Mouse (Mus musculus): ENCODE measurements around the gene Il1rl2. TPM values are rescaled to one million over a fixed set of nuclear protein-coding genes. Genes with fewer than 3 reads are reported as not detected.

The Il1rl2 gene
- polyA plus RNA-seq, 1 experiment from 2014 or later, result 1.1 TPM

GRCm38 (mm10) chr1:40392535-40392934 lies 68.1 kb downstream of the Il1rl2 start:
- Histone ChIP-seq H3K36me3 (replicated peaks) (no peaks in the 10 kb centered on the region), H3K27me3 (replicated peaks) (no peaks in the 10 kb centered on the region), H3K27ac (no peak overlapping the region), H3K4me3 (no peak overlapping the region), H3K4me1 (no peaks in the 10 kb centered on the region), H3K9me3 (no peaks in the 10 kb centered on the region), H3K4me2 (no peak overlapping the region), H3K9ac (no peak overlapping the region)
- WGBS, result 85% methylated on average over 6 of the region's 6 CpGs
- ATAC-seq (replicated peaks), result no peak

GRCm38 (mm10) chr1:40393214-40393613 lies 68.8 kb downstream of the Il1rl2 start:
- H3K9ac ChIP-seq, result no peak overlapping the region
- WGBS, result 89% methylated on average over 7 of the region's 7 CpGs
- no peak overlapping the region for H3K27ac ChIP-seq
- H3K27me3 ChIP-seq (replicated peaks), result no peaks in the 10 kb centered on the region
- no peak overlapping the region for H3K4me2 ChIP-seq
- H3K9me3 ChIP-seq, result no peaks in the 10 kb centered on the region
- H3K36me3 ChIP-seq (replicated peaks), result no peaks in the 10 kb centered on the region
- no peak overlapping the region for H3K4me3 ChIP-seq
- ATAC-seq (replicated peaks), result no peak
- H3K4me1 ChIP-seq, result no peaks in the 10 kb centered on the region

- Histone ChIP-seq H3K27ac (no peak overlapping the region), H3K4me1 (no peaks in the 10 kb centered on the region), H3K4me3 (no peak overlapping the region), H3K27me3 (replicated peaks) (no peaks in the 10 kb centered on the region), H3K36me3 (replicated peaks) (no peaks in the 10 kb centered on the region), H3K9me3 (no peaks in the 10 kb centered on the region), H3K4me2 (no peak overlapping the region), H3K9ac (no peak overlapping the region)
- WGBS, result 98% methylated on average over 6 of the region's 6 CpGs
- no peak for ATAC-seq (replicated peaks)
These were observed 75.2 kb downstream of the Il1rl2 start for GRCm38 (mm10) chr1:40399639-40400038.

- Histone ChIP-seq H3K4me1 (no peaks in the 10 kb centered on the region), H3K9ac (no peak overlapping the region), H3K36me3 (replicated peaks) (no peaks in the 10 kb centered on the region), H3K4me2 (no peak overlapping the region), H3K27ac (no peak overlapping the region), H3K27me3 (replicated peaks) (no peaks in the 10 kb centered on the region), H3K4me3 (no peak overlapping the region), H3K9me3 (no peaks in the 10 kb centered on the region)
- 84% methylated on average over 7 of the region's 7 CpGs for WGBS
- ATAC-seq (replicated peaks), result no peak
These were observed 80.3 kb downstream of the Il1rl2 start for GRCm38 (mm10) chr1:40404682-40405081.

- no peaks in the 10 kb centered on the region for H3K27me3 ChIP-seq (replicated peaks)
- H3K27ac ChIP-seq, result no peak overlapping the region
- no peaks in the 10 kb centered on the region for H3K36me3 ChIP-seq (replicated peaks)
- 55% methylated on average over 1 of the region's 1 CpGs for WGBS
- no peak for ATAC-seq (replicated peaks)
- H3K4me2 ChIP-seq, result no peak overlapping the region
- no peak overlapping the region for H3K4me3 ChIP-seq
- no peaks in the 10 kb centered on the region for H3K9me3 ChIP-seq
- H3K9ac ChIP-seq, result no peak overlapping the region
- H3K4me1 ChIP-seq, result no peaks in the 10 kb centered on the region
These were observed 85.5 kb downstream of the Il1rl2 start for GRCm38 (mm10) chr1:40409882-40410281.

- Histone ChIP-seq H3K4me2 (no peak overlapping the region), H3K9me3 (no peaks in the 10 kb centered on the region), H3K4me3 (no peak overlapping the region), H3K4me1 (no peaks in the 10 kb centered on the region), H3K27me3 (replicated peaks) (no peaks in the 10 kb centered on the region), H3K9ac (no peak overlapping the region), H3K27ac (no peak overlapping the region), H3K36me3 (replicated peaks) (no peaks in the 10 kb centered on the region)
- ATAC-seq (replicated peaks), result no peak
- WGBS, result 97% methylated on average over 1 of the region's 1 CpGs
These were observed 88.6 kb downstream of the Il1rl2 start for GRCm38 (mm10) chr1:40413039-40413438.

- H3K4me1 ChIP-seq, result no peaks in the 10 kb centered on the region
- ATAC-seq (replicated peaks), result no peak
- H3K36me3 ChIP-seq (replicated peaks), result no peaks in the 10 kb centered on the region
- no peak overlapping the region for H3K4me3 ChIP-seq
- no peaks in the 10 kb centered on the region for H3K27me3 ChIP-seq (replicated peaks)
- H3K4me2 ChIP-seq, result no peak overlapping the region
- no peaks in the 10 kb centered on the region for H3K9me3 ChIP-seq
- WGBS, result 87% methylated on average over 7 of the region's 7 CpGs
- H3K9ac ChIP-seq, result no peak overlapping the region
- H3K27ac ChIP-seq, result no peak overlapping the region
These were observed 89.9 kb downstream of the Il1rl2 start for GRCm38 (mm10) chr1:40414276-40414675.

- H3K36me3 ChIP-seq (replicated peaks), result no peaks in the 10 kb centered on the region
- 75% methylated on average over 7 of the region's 7 CpGs for WGBS
These were observed 90.7 kb downstream of the Il1rl2 start for GRCm38 (mm10) chr1:40414863-40415656.

GRCm38 (mm10) chr1:40417034-40417433 lies 92.6 kb downstream of the Il1rl2 start:
- Histone ChIP-seq H3K27ac (no peak overlapping the region), H3K27me3 (replicated peaks) (no peaks in the 10 kb centered on the region), H3K4me2 (no peak overlapping the region), H3K9me3 (no peaks in the 10 kb centered on the region), H3K36me3 (replicated peaks) (no peaks in the 10 kb centered on the region), H3K4me1 (no peaks in the 10 kb centered on the region), H3K4me3 (no peak overlapping the region), H3K9ac (no peak overlapping the region)
- WGBS, result 94% methylated on average over 2 of the region's 2 CpGs
- ATAC-seq (replicated peaks), result no peak

More at GRCm38 (mm10) chr1:40414863-40415656, 90.7 kb downstream of the Il1rl2 start:
- H3K27me3 ChIP-seq (replicated peaks), result no peaks in the 10 kb centered on the region
- H3K4me3 ChIP-seq, result no peak overlapping the region
- no peak overlapping the region for H3K27ac ChIP-seq
- H3K9me3 ChIP-seq, result no peaks in the 10 kb centered on the region
- H3K4me1 ChIP-seq, result no peaks in the 10 kb centered on the region
- H3K9ac ChIP-seq, result no peak overlapping the region
- H3K4me2 ChIP-seq, result no peak overlapping the region
- no peak for ATAC-seq (replicated peaks)

Other genes with a start within 250 kb of the Il1rl2 start
- 0.80 and 0.83 TPM in 2 replicates for gene Il1r1, start 99.5 kb upstream of the Il1rl2 start, polyA plus RNA-seq (2015; fragmentation: Nextera tagmentation; extraction: Ambion mirVana)
- gene Il1rl1, start 105.0 kb downstream of the Il1rl2 start, polyA plus RNA-seq (2015; fragmentation: Nextera tagmentation; extraction: Ambion mirVana), result 0.04 and 0.06 TPM in 2 replicates
- gene Il18r1, start 140.9 kb downstream of the Il1rl2 start, polyA plus RNA-seq (2015; fragmentation: Nextera tagmentation; extraction: Ambion mirVana), result not detected in 2 replicates
- 0.09 and 0.15 TPM in 2 replicates for gene Il18rap, start 190.8 kb downstream of the Il1rl2 start, polyA plus RNA-seq (2015; fragmentation: Nextera tagmentation; extraction: Ambion mirVana)

Data from midbrain, embryonic 15.5 days (tissue).